Mouse (Mus musculus): ENCODE measurements around the gene Lsm14b. TPM values are rescaled to one million over a fixed set of nuclear protein-coding genes. Genes with fewer than 3 reads are reported as not detected.

Lsm14b gene
- total and polyA plus RNA-seq, 2 experiments from 2014 or later: 23.6 to 118 TPM

DNA sequence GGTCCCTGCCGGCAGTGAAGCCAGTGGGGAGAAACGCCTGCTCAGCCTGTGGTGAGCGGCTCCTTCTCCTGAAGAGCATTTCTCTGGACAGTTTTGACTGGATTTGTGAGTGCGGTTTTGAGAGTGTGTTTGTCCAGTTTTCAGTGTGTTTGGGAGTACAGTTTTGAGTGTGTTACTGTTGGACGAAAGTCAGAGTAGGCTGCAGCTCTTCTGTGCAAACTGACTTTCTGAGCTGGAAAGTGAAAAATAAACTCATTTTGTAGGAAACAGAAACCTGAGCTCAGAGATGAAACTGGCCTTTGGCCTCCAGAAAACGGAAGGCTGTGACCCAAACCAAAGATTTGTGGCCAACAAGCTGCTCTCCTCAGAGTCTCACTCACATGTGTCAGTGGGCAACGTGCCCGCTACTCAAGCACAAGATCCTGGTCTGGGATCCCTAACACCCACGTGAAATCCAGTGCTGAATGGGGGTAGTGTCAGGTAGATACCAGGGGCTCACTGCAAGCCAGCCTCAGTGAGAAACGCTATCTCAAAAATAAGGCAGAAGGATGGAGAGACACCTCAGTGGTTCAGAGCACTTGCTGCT lies 38.3 kb upstream of the Lsm14b start:
- TF ChIP-seq CTCF (IDR thresholded peaks at IDR 0.05): no peak
- 83% methylated on average over 10 of the region's 10 CpGs for WGBS
- H3K9me3 ChIP-seq (ENCODE audit: low read length): no peaks in the 10 kb centered on the region

DNA sequence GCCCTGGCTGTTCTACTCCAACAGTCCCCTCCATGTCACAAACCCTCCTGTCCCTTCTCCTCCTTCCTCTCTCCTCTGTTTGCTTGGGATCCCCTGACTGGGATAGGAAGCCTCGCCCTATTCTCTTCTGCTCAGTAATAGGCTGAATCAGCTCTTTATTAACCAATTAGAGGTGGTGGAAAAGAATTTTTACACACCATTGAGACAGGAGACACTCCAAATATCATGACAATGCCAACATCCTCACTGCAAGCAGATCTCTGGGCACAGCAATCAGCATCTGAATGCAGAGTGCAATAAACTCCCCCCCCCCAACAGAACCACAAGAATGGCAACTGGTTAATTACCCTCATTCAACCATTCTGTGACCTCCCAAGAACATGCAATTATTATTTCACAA lies 35.7 kb upstream of the Lsm14b start:
- H3K9me3 ChIP-seq (ENCODE audit: low read length): no peaks in the 10 kb centered on the region
- no peaks in the 10 kb centered on the region for H3K36me3 ChIP-seq (ENCODE audit: insufficient read depth, low read length)
- H3K27ac ChIP-seq (ENCODE audit: low read depth, low read length): no peak overlapping the region
- H3K9ac ChIP-seq (replicated peaks; ENCODE audit: low read length, poor library complexity, severe bottlenecking): no peak overlapping the region
- TF ChIP-seq CTCF (IDR thresholded peaks at IDR 0.05): no peak
- H3K4me1 ChIP-seq (ENCODE audit: insufficient read depth, low read length): no peaks in the 10 kb centered on the region
- no peaks in the 10 kb centered on the region for H3K27me3 ChIP-seq (ENCODE audit: insufficient read depth, low read length)
- DNase-seq (ENCODE audit: low spot score) (no peak), ATAC-seq (ENCODE audit: low FRiP score) (no peak)
- 71% methylated on average over 1 of the region's 1 CpGs for WGBS
- H3K4me2 ChIP-seq (ENCODE audit: low read depth, low read length, poor library complexity, severe bottlenecking): no peak overlapping the region
- H3K4me3 ChIP-seq (ENCODE audit: low read depth, low read length): no peak overlapping the region

More for the DNA sequence above, 38.3 kb upstream of the Lsm14b start:
- no peak overlapping the region for H3K27ac ChIP-seq (ENCODE audit: low read depth, low read length)
- H3K27me3 ChIP-seq (ENCODE audit: insufficient read depth, low read length): no peaks in the 10 kb centered on the region
- no peaks in the 10 kb centered on the region for H3K36me3 ChIP-seq (ENCODE audit: insufficient read depth, low read length)
- ATAC-seq (ENCODE audit: low FRiP score) (no peak), DNase-seq (ENCODE audit: low spot score) (no peak)
- H3K4me1 ChIP-seq (ENCODE audit: insufficient read depth, low read length): no peaks in the 10 kb centered on the region
- H3K4me2 ChIP-seq (ENCODE audit: low read depth, low read length, poor library complexity, severe bottlenecking): no peak overlapping the region
- H3K4me3 ChIP-seq (ENCODE audit: low read depth, low read length): no peak overlapping the region
- no peak overlapping the region for H3K9ac ChIP-seq (replicated peaks; ENCODE audit: low read length, poor library complexity, severe bottlenecking)

DNA sequence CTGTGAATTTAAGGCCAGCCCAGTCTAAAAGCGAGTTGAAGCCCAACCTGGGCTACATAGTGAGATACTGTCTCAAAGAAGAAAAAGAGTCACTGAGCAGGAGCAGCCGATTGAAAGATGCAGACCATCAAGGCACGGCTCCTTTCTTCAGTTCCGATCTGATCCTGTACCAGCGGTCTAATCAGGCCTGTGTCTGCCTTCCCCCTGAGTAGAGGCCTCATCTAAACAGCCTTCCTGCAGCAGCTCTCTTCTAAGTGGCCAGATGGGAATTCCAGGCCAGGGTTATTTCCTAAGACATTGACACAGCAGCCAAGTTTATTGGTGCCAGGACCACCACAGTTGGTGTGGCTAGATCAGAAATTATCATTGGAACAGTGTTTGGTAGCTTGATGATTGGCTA lies 31.7 kb upstream of the Lsm14b start:
- no peaks in the 10 kb centered on the region for H3K36me3 ChIP-seq (ENCODE audit: insufficient read depth, low read length)
- H3K27ac ChIP-seq (ENCODE audit: low read depth, low read length): no peak overlapping the region
- H3K9ac ChIP-seq (replicated peaks; ENCODE audit: low read length, poor library complexity, severe bottlenecking): no peak overlapping the region
- H3K27me3 ChIP-seq (ENCODE audit: insufficient read depth, low read length): no peaks in the 10 kb centered on the region
- DNase-seq (ENCODE audit: low spot score) (no peak), ATAC-seq (ENCODE audit: low FRiP score) (no peak)
- no peaks in the 10 kb centered on the region for H3K4me1 ChIP-seq (ENCODE audit: insufficient read depth, low read length)
- H3K9me3 ChIP-seq (ENCODE audit: low read length): no peaks in the 10 kb centered on the region
- WGBS: 92% methylated on average over 5 of the region's 5 CpGs
- no peak overlapping the region for H3K4me3 ChIP-seq (ENCODE audit: low read depth, low read length)
- H3K4me2 ChIP-seq (ENCODE audit: low read depth, low read length, poor library complexity, severe bottlenecking): no peak overlapping the region
- no peak for TF ChIP-seq CTCF (IDR thresholded peaks at IDR 0.05)

DNA sequence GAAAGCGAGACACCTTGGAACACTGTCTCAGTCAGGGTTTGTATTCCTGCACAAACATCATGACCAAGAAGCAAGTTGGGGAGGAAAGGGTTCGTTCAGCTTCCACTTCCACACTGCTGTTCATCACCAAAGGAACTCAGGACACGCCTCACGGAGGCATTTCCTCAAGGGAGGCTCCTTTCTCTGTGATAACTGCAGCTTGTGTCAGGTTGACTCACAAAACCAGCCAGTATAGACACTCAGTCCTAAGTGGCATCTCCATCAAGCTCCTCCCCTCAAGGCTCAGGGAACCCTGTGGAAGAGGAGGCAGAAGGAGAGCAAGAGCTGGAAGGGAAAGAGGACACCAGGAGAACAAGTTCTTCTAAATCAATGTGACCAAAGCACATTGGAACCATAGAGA lies 26.4 kb upstream of the Lsm14b start:
- Histone ChIP-seq H3K27ac (ENCODE audit: low read depth, low read length) (no peak overlapping the region), H3K36me3 (ENCODE audit: insufficient read depth, low read length) (no peaks in the 10 kb centered on the region), H3K9me3 (ENCODE audit: low read length) (no peaks in the 10 kb centered on the region), H3K4me1 (ENCODE audit: insufficient read depth, low read length) (no peaks in the 10 kb centered on the region), H3K9ac (replicated peaks; ENCODE audit: low read length, poor library complexity, severe bottlenecking) (no peak overlapping the region), H3K4me2 (ENCODE audit: low read depth, low read length, poor library complexity, severe bottlenecking) (no peak overlapping the region), H3K27me3 (ENCODE audit: insufficient read depth, low read length) (no peaks in the 10 kb centered on the region), H3K4me3 (ENCODE audit: low read depth, low read length) (no peak overlapping the region)
- ATAC-seq (ENCODE audit: low FRiP score): no peak
- WGBS: 70% methylated on average over 4 of the region's 4 CpGs
- no peak for DNase-seq (ENCODE audit: low spot score)
- TF ChIP-seq CTCF (IDR thresholded peaks at IDR 0.05): no peak

DNA sequence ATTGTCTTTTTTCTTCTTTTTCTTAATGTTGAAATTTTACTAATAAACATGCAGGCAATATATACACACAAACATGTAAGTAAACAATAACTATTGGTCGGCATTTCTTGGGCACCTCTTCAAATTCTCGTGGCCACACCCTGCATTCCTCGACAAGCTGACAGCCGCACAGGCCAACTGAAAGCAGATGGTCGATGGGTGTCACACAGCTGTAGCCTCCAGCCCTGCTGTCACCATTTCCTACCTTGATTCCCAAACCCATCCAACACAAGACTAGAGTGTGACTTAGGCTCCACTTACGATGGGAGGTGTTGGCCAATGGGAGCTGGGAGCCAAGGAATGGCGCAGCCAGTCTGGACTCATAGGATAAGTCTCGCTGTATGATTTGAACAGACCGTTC lies 23.2 kb upstream of the Lsm14b start:
- no peak for TF ChIP-seq CTCF (IDR thresholded peaks at IDR 0.05)
- ATAC-seq (ENCODE audit: low FRiP score): no peak
- no peak for DNase-seq (ENCODE audit: low spot score)
- Histone ChIP-seq H3K36me3 (ENCODE audit: insufficient read depth, low read length) (no peaks in the 10 kb centered on the region), H3K4me3 (ENCODE audit: low read depth, low read length) (no peak overlapping the region), H3K9ac (replicated peaks; ENCODE audit: low read length, poor library complexity, severe bottlenecking) (no peak overlapping the region), H3K4me1 (ENCODE audit: insufficient read depth, low read length) (no peaks in the 10 kb centered on the region), H3K27me3 (ENCODE audit: insufficient read depth, low read length) (no peaks in the 10 kb centered on the region), H3K27ac (ENCODE audit: low read depth, low read length) (no peak overlapping the region), H3K4me2 (ENCODE audit: low read depth, low read length, poor library complexity, severe bottlenecking) (no peak overlapping the region), H3K9me3 (ENCODE audit: low read length) (no peaks in the 10 kb centered on the region)
- WGBS: 90% methylated on average over 9 of the region's 9 CpGs

DNA sequence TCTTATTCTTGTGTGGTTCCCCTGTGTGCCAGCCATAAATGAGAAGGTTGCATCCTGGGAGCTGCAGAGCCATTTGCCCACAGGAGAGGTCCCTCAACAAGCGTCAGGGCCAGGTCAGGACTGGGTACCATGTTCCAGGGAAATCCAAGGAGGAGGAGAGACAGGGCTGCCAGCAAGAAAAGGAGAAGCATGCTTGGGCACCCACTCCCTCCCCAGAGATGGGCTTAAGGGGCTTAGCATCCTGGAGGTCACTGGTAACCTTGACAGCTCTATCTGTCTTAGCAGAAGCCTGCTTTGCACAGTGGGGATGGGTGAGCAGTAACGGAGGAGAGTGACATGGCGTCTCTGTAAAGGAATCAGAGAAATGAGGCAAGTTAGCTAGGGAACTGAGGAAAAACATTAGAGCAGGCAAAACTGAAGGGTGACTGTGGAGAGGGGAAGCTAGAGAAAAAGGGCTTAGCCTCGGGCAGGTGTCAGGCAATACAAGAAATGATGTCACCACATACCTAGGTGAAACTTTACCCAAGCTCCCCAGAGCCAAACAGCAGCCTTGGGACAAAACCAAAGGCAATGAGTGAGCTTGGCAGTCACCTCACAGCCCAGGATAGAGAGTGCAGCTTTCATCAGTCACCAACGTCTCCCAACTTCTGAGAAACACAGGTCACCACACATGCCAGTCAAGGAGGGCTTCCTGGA lies 19.0 kb upstream of the Lsm14b start:
- Histone ChIP-seq H3K27ac (ENCODE audit: low read depth, low read length) (no peak overlapping the region), H3K27me3 (ENCODE audit: insufficient read depth, low read length) (no peaks in the 10 kb centered on the region), H3K9me3 (ENCODE audit: low read length) (no peaks in the 10 kb centered on the region), H3K4me2 (ENCODE audit: low read depth, low read length, poor library complexity, severe bottlenecking) (no peak overlapping the region), H3K4me1 (ENCODE audit: insufficient read depth, low read length) (no peaks in the 10 kb centered on the region), H3K36me3 (ENCODE audit: insufficient read depth, low read length) (no peaks in the 10 kb centered on the region), H3K9ac (replicated peaks; ENCODE audit: low read length, poor library complexity, severe bottlenecking) (no peak overlapping the region), H3K4me3 (ENCODE audit: low read depth, low read length) (no peak overlapping the region)
- no peak for TF ChIP-seq CTCF (IDR thresholded peaks at IDR 0.05)
- 57% methylated on average over 5 of the region's 5 CpGs for WGBS
- no peak for DNase-seq (ENCODE audit: low spot score)
- no peak for ATAC-seq (ENCODE audit: low FRiP score)

All from midbrain, postnatal 0 days (tissue).